Mouse (Mus musculus) heart, postnatal 0 days (tissue): ENCODE measurements around the gene Fcnb. TPM values are rescaled to one million over a fixed set of nuclear protein-coding genes. Genes with fewer than 3 reads are reported as not detected.

Experiments
- ATAC-seq: fragments of 200-750 bp; cut with Nextera tagmentation; 2 replicates; pipeline ENCODE4 v1.8.0; 2017; ENCODE audit warnings: low read depth, moderate number of reproducible peaks, moderate library complexity; ENCODE audit not compliant: insufficient read depth
- DNase-seq: peaks from one replicate; pipeline ENCODE4 v3.0.0-alpha.2; 2016; ENCODE audit warnings: low spot score
- H3K27ac ChIP-seq: fragments of 300-500 bp; sonication (generic); 2 replicates; pipeline ENCODE4 v1.5.1; 2014; ENCODE audit warnings: low read depth, mild to moderate bottlenecking
- H3K27me3 ChIP-seq: fragments of 300-500 bp; sonication (generic); 2 replicates; pipeline ENCODE4 v1.6.1; 2014; ENCODE audit warnings: low read length, mixed read lengths; ENCODE audit not compliant: control insufficient read depth, insufficient read depth
- H3K36me3 ChIP-seq: fragments of 300-500 bp; sonication (generic); replicated peaks from 2 replicates; pipeline ENCODE4 v1.6.1; 2014; ENCODE audit warnings: low read length, mixed read lengths; ENCODE audit not compliant: control insufficient read depth, insufficient read depth
- H3K4me1 ChIP-seq: fragments of 300-500 bp; sonication (generic); 2 replicates; pipeline ENCODE4 v1.6.1; 2014; ENCODE audit warnings: antibody characterized with exemption; ENCODE audit not compliant: control insufficient read depth, insufficient read depth
- H3K4me2 ChIP-seq: fragments of 300-500 bp; sonication (generic); 2 replicates; pipeline ENCODE4 v1.6.1; 2014; ENCODE audit warnings: low read depth, mild to moderate bottlenecking, low read length, moderate library complexity
- H3K4me3 ChIP-seq: fragments of 300-500 bp; sonication (generic); 2 replicates; pipeline ENCODE4 v1.5.1; 2014; ENCODE audit warnings: low read depth, low read length
- H3K9ac ChIP-seq: fragments of 300-500 bp; sonication (generic); replicated peaks from 2 replicates; pipeline ENCODE4 v1.6.1; 2014; ENCODE audit warnings: low read depth, low read length, mixed read lengths
- H3K9me3 ChIP-seq: fragments of 300-500 bp; sonication (generic); replicated peaks from 2 replicates; pipeline ENCODE4 v1.6.1; 2016; ENCODE audit warnings: low read length; ENCODE audit not compliant: control insufficient read depth
- CTCF ChIP-seq: IDR thresholded peaks from 2 replicates; pipeline ENCODE4 v1.5.1; 2016; ENCODE audit warnings: antibody characterized with exemption, control low read depth, low read depth
- EP300 ChIP-seq: IDR thresholded peaks from 2 replicates; pipeline ENCODE4 v1.6.1; 2016; ENCODE audit warnings: antibody characterized with exemption, low read depth
- WGBS: fragments of 180-500 bp; shearing (Covaris S2); extraction: QIAGEN DNeasy Blood & Tissue Kit; methylation state at CpG from one replicate; pipeline ENCODE4 v1.1.7; 2014; 5-methylcytosine and 5-hydroxymethylcytosine counted together
- polyA plus RNA-seq: library from polyadenylated mRNA; unstranded; fragments of >200 nt; fragmentation: Nextera tagmentation; extraction: Ambion mirVana; gene quantifications from 2 replicates; pipeline ENCODE4 v1.2.1, GENCODE M21; 2015
- total RNA-seq: library from RNA; depleted of rRNA; stranded (reverse); fragments of >200 nt; gene quantifications from 2 replicates; pipeline ENCODE4 v1.2.3, GENCODE M21; 2014; ENCODE audit warnings: low replicate concordance

Fcnb gene
- total and polyA plus RNA-seq, 2 experiments from 2014 or later: not detected

DNA sequence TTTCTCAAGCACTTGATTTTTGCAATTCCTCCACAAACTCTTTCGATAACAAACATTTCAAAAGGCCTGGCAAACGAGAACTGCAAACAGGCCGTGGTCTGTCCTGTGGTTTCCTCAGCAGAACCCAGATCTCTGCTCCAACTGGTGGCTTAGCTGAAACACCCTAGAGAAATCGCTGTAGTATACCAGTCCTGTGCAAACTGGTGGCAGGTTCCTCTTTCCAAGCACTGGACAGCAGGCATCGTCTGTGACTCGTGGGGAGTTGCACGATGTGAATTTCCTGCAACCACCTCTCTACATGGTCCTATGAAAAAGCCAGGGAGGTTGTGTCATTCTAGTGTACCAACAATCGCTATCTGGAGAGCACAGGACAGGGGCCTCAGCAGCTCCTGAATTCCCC is 7.4 kb upstream of the Fcnb start:
- no peak for ATAC-seq
- WGBS: 76% methylated on average over 8 of the region's 8 CpGs
- TF ChIP-seq CTCF (no peak), EP300 (no peak)

DNA sequence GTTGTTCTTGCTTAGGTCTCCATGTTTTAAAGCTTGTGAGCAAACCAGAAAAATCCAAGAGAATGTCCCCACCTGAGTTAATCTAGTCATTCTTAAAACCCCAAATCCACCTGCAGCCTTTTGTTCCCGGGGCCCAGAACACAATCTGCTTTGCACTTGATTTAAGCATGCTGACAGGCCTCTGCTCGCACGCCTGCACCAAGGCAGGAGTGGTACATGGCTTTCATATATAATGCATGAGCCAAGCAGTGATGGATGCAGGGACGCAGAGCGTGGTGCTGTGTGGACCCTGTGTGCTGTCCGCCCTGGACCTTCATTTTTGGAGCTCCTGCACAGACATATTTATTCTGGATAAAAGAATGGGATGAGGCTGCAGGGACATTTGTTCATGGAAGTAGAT is 6.4 kb upstream of the Fcnb start:
- Histone ChIP-seq H3K27ac (no peak overlapping the region), H3K36me3 (no peaks in the 10 kb centered on the region), H3K9ac (no peak overlapping the region), H3K4me3 (no peak overlapping the region), H3K4me2 (no peak overlapping the region), H3K4me1 (no peaks in the 10 kb centered on the region), H3K27me3 (no peaks in the 10 kb centered on the region), H3K9me3 (no peaks in the 10 kb centered on the region)
- TF ChIP-seq CTCF (no peak), EP300 (no peak)
- DNase-seq (no peak), ATAC-seq (no peak)
- WGBS: 76% methylated on average over 6 of the region's 6 CpGs

More for the DNA sequence above, 7.4 kb upstream of the Fcnb start:
- DNase-seq: no peak
- Histone ChIP-seq H3K4me2 (no peak overlapping the region), H3K9me3 (no peaks in the 10 kb centered on the region), H3K4me1 (no peaks in the 10 kb centered on the region), H3K9ac (no peak overlapping the region), H3K27ac (no peak overlapping the region), H3K36me3 (no peaks in the 10 kb centered on the region), H3K4me3 (no peak overlapping the region), H3K27me3 (no peaks in the 10 kb centered on the region)

DNA sequence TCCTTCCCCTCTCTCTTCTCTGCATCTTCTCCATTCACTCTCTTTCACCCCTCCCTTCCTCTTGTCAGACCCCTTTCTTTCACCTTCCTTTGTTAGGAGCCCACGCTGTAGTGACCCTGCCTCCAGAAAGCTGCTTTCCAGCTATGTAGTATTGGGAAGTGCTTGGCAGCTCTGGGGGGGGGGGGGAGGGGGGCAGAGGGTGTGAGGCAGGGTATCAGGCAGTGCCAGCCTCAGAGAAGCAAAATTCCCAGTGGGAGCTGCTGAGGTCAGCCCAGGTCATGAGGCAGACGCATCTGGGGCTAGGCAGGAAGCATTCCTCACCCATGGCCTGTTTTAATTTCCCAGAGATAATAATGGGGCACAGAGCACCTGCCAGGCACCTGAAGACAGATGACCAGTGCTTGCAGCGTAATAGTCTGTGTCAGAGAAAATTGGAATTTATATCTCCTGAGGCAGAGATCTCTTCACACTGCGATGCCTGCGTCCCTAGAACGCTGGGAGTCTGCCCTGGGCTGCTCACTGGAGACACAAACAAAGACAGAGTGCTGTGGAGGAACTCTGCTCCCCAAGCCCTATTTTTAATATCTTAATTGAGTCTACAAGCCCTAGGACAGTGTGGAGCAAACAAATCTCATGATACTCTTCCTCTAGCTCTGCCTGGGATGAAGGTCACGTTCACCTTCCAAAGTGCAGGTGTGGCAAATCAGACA is 5.8 kb upstream of the Fcnb start:
- no peaks in the 10 kb centered on the region for H3K9me3 ChIP-seq
- no peaks in the 10 kb centered on the region for H3K36me3 ChIP-seq
- no peaks in the 10 kb centered on the region for H3K4me1 ChIP-seq
- no peak overlapping the region for H3K4me2 ChIP-seq
- no peak overlapping the region for H3K9ac ChIP-seq
- H3K27ac ChIP-seq: no peak overlapping the region
- no peak overlapping the region for H3K4me3 ChIP-seq
- no peak for ATAC-seq
- no peak for DNase-seq
- H3K27me3 ChIP-seq: no peaks in the 10 kb centered on the region
- WGBS: 54% methylated on average over 7 of the region's 7 CpGs
- TF ChIP-seq EP300 (no peak), CTCF (no peak)

DNA sequence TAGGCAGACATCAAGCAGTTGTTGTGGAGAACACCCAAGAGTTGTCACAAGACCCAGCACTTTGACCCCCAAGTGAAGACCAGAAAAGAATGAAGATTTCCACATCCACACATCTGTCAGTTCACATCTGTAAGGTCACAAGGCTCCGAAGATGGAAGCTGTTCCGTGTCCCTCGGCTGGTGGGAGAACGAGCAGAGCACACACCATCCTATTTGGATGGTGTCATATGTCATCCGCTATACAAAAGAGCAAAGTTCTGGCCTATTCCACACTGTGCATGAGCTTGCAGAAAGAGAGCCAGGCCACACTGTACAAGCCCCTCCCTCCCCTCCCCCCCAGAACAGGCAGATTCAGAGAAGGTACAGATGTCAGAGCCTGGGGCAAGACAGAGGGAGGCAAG is 4.4 kb upstream of the Fcnb start:
- H3K27me3 ChIP-seq: no peaks in the 10 kb centered on the region
- H3K4me3 ChIP-seq: no peak overlapping the region
- no peak overlapping the region for H3K9ac ChIP-seq
- ATAC-seq (no peak), DNase-seq (no peak)
- WGBS: 57% methylated on average over 5 of the region's 5 CpGs
- TF ChIP-seq EP300 (no peak), CTCF (no peak)
- H3K9me3 ChIP-seq: no peaks in the 10 kb centered on the region
- no peak overlapping the region for H3K4me2 ChIP-seq
- H3K36me3 ChIP-seq: no peaks in the 10 kb centered on the region
- H3K4me1 ChIP-seq: no peaks in the 10 kb centered on the region
- no peak overlapping the region for H3K27ac ChIP-seq

DNA sequence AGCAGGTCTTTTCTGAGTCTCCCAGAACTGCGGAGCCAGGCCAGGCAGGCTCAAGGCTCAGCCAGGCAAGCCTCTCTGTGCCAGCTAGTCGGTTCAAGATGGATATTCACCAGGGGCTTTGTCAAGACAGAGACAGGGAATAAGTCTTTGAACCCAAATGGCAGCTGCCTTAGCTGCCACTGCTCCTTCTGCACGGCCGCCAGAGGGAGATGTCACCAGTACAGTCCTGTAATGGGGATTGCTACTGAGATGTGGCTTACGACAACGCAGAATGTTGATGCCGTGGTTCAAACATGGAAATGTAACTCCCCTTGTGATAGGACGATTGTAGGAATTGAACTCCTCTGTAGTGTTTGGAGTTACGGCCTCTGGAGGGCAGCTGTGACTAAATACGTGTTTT is 1.4 kb upstream of the Fcnb start:
- Histone ChIP-seq H3K27ac (no peak overlapping the region), H3K27me3 (no peaks in the 10 kb centered on the region), H3K4me3 (no peak overlapping the region), H3K9me3 (no peaks in the 10 kb centered on the region), H3K36me3 (no peaks in the 10 kb centered on the region), H3K4me1 (no peaks in the 10 kb centered on the region), H3K4me2 (no peak overlapping the region), H3K9ac (no peak overlapping the region)
- DNase-seq (no peak), ATAC-seq (no peak)
- TF ChIP-seq CTCF (no peak), EP300 (no peak)
- 78% methylated on average over 10 of the region's 10 CpGs for WGBS

DNA sequence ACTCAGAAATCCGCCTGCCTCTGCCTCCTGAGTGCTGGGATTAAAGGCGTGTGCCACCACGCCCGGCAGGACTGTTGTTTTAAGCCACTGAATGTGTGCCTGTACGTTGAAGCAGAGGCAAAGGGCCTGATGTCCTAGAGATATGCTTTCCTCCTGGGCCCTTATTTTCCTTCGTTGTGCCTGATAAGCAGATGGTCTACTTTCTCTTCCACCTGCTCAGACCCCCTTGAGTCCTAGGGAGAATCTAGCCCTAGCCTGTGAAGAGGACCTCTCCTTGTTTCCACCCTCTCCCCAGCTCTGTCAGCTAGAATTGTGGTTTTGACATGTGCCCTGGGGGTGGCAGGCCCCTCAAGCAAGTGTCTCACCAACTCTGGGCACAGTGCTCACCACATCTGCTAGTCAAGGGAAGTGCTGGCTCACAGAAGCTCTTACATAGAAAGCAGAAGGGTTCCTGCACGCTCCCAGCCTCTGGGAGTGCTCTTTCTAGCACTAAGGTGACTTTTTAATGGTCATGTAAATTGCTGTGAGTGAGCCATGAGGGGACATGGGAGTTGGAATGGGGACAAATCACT is 9.0 kb downstream of the Fcnb start:
- Histone ChIP-seq H3K4me3 (no peak overlapping the region), H3K4me2 (no peak overlapping the region), H3K27ac (no peak overlapping the region), H3K4me1 (no peaks in the 10 kb centered on the region), H3K9me3 (no peaks in the 10 kb centered on the region), H3K9ac (no peak overlapping the region), H3K36me3 (no peaks in the 10 kb centered on the region), H3K27me3 (no peaks in the 10 kb centered on the region)
- 68% methylated on average over 7 of the region's 7 CpGs for WGBS
- ATAC-seq (no peak), DNase-seq (no peak)
- TF ChIP-seq EP300 (no peak), CTCF (no peak)
